Mouse (Mus musculus) colon, adult 2 months (tissue): ENCODE measurements around the gene Olfr1229. TPM values are rescaled to one million over a fixed set of nuclear protein-coding genes. Genes with fewer than 3 reads are reported as not detected.

Experiments
- polyA plus RNA-seq: library from polyadenylated mRNA; depleted of rRNA; stranded (reverse); fragments of >200 nt; gene quantifications from 2 replicates; pipeline ENCODE4 v1.2.3, GENCODE M21; 2012; rRNA removed

Gene Olfr1229
- polyA plus RNA-seq, result not detected in 2 replicates

GRCm38 (mm10) chr2:89287914-89288313 is at the start of gene Olfr1229:
Olfr1229 (minus strand) TSS chr2:89288014.

DNA sequence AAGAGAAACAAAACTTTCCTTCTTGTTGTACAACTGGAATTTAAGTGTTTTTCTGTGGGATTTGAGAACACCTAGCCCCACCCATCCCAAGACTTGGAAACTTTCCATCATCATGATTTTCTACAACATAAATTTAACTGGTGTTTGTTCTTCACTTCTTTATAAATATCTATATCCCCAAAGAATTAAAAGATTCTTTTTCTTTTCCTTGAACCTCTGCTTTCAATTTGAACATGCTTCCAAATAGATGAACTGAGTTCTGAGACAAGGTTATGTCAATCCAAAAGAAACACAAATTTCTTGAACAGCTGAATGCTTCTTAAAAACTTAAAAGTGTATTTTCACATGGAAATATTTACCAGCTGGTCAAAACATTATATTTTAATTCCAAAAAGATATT is 41.8 kb upstream of the Olfr1229 start, which contains the start of gene Olfr1232:
Gene Olfr1232 (minus strand): TSS at position 101 of the 400 bp plus-strand sequence.

DNA sequence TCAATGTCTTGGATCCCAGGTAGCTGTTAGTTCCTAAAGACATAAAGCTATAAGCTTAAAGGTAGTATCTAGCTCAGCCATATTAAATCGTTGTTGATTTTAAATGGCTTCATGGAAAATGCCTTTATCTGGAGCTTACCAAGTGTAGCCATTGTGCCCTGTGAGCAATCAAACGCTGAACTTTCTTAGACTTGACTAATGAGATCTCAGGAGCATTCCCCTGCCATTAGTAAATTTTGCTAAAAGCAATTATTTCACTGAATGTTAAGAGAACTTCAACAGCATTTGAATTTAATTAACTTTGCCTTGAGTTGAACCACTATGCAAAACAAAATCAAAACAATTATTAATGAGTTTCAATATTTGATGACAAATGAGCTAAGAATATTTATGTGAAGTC is 19.2 kb upstream of the Olfr1229 start, which contains the start of gene Olfr1231:
Gene Olfr1231 (minus strand): TSS at position 101 of the 400 bp plus-strand sequence.

GRCm38 (mm10) chr2:89297168-89297567 is 9.4 kb upstream of the Olfr1229 start, which contains the start of gene Olfr1230:
Olfr1230 (minus strand) TSS chr2:89297268.

GRCm38 (mm10) chr2:89253962-89254361 is 33.9 kb downstream of the Olfr1229 start, which contains the start of gene Olfr1228:
Olfr1228 (minus strand) TSS chr2:89254062.

Other genes with a start within 250 kb of the Olfr1229 start
- gene Olfr1218, start 226.8 kb downstream of the Olfr1229 start, polyA plus RNA-seq, result not detected in 2 replicates
- not detected in 2 replicates for gene Olfr1219, start 204.5 kb downstream of the Olfr1229 start, polyA plus RNA-seq
- gene Olfr1220, start 181.2 kb downstream of the Olfr1229 start, polyA plus RNA-seq, result not detected in 2 replicates
- gene Olfr1221, start 170.7 kb downstream of the Olfr1229 start, polyA plus RNA-seq, result not detected in 2 replicates
- not detected in 2 replicates for gene Olfr1222, start 155.0 kb downstream of the Olfr1229 start, polyA plus RNA-seq
- gene Olfr1223, start 136.5 kb downstream of the Olfr1229 start, polyA plus RNA-seq, result not detected in 2 replicates
- gene Olfr1224-ps1, start 123.9 kb downstream of the Olfr1229 start, polyA plus RNA-seq, result not detected in 2 replicates
- not detected in 2 replicates for gene Olfr1225, start 113.3 kb downstream of the Olfr1229 start, polyA plus RNA-seq
- gene Olfr1226, start 88.0 kb downstream of the Olfr1229 start, polyA plus RNA-seq, result not detected in 2 replicates
- not detected in 2 replicates for gene Olfr1228, start 34.0 kb downstream of the Olfr1229 start, polyA plus RNA-seq
- gene Olfr1230, start 9.3 kb upstream of the Olfr1229 start, polyA plus RNA-seq, result not detected in 2 replicates
- gene Olfr1231, start 19.1 kb upstream of the Olfr1229 start, polyA plus RNA-seq, result not detected in 2 replicates
- not detected in 2 replicates for gene Olfr1232, start 41.7 kb upstream of the Olfr1229 start, polyA plus RNA-seq
- gene Olfr1233, start 54.4 kb upstream of the Olfr1229 start, polyA plus RNA-seq, result not detected in 2 replicates
- not detected in 2 replicates for gene Olfr1234, start 76.9 kb upstream of the Olfr1229 start, polyA plus RNA-seq
- gene Olfr1238, start 121.7 kb upstream of the Olfr1229 start, polyA plus RNA-seq, result not detected in 2 replicates
- not detected in 2 replicates for gene Olfr1239, start 132.4 kb upstream of the Olfr1229 start, polyA plus RNA-seq
- gene Olfr1240, start 155.0 kb upstream of the Olfr1229 start, polyA plus RNA-seq, result not detected in 2 replicates
- gene Olfr1241, start 199.1 kb upstream of the Olfr1229 start, polyA plus RNA-seq, result not detected in 2 replicates
- not detected in 2 replicates for gene Olfr1242, start 210.3 kb upstream of the Olfr1229 start, polyA plus RNA-seq
- gene Olfr1243, start 243.5 kb upstream of the Olfr1229 start, polyA plus RNA-seq, result not detected in 2 replicates